Mouse (Mus musculus) cortical plate, adult 2 months (tissue): ENCODE results near the gene Tmem220.

ENCODE experiments used
- CTCF ChIP-seq: fragments of 200-500 bp; IDR thresholded peaks from 2 replicates; pipeline ENCODE4 v1.5.1; 2011; ENCODE audit warnings: mild to moderate bottlenecking, control low read depth, low read length; ENCODE audit not compliant: insufficient read depth; ENCODE audit errors: extremely low read depth
- POLR2A ChIP-seq: fragments of 200-500 bp; IDR thresholded peaks from 2 replicates; pipeline ENCODE4 v1.6.1; 2011; ENCODE audit warnings: mild to moderate bottlenecking, low read length, control low read depth; ENCODE audit not compliant: insufficient read depth; ENCODE audit errors: extremely low read depth

GRCm38 (mm10) chr11:67078000-67078399, 53.0 kb downstream of the Tmem220 start, which contains the start of gene Myh3:
- TF ChIP-seq CTCF = no peak
- TF ChIP-seq POLR2A = no peak
